Mouse (Mus musculus): Measurements from ENCODE around the gene Ccdc24. TPM values are rescaled to one million over a fixed set of nuclear protein-coding genes. Genes with fewer than 3 reads are reported as not detected.
A peak's percentile ranks its signal among the peaks of the same experiment; 100 is the strongest.

Ccdc24 gene
- total and polyA plus RNA-seq, 2 experiments: 0.51 TPM; not detected in 1

GRCm38 (mm10) chr4:117898111-117898510, 25.8 kb upstream of the Ccdc24 start:
- Histone ChIP-seq H3K36me3 (ENCODE audit: control insufficient read depth, insufficient read depth, low read length) (peaks cover 19% of the 10 kb centered on the region), H3K79me2 (ENCODE audit: control insufficient read depth, insufficient read depth, low read length) (no peaks in the 10 kb centered on the region), H3K4me1 (ENCODE audit: control insufficient read depth, insufficient read depth, low read length) (no peaks in the 10 kb centered on the region), H3K27me3 (ENCODE audit: control insufficient read depth, insufficient read depth, low read length) (no peaks in the 10 kb centered on the region), H3K9ac (ENCODE audit: low read depth, low read length) (no peak overlapping the region), H3K4me3 (ENCODE audit: insufficient read depth, low read depth, low read length) (no peak overlapping the region), H3K27ac (replicated peaks; ENCODE audit: insufficient read depth, low read depth, low read length) (no peak overlapping the region)
- no peak for TF ChIP-seq POLR2A (IDR thresholded peaks at IDR 0.05; ENCODE audit: extremely low read depth, insufficient read depth, low read length)
- TF ChIP-seq CTCF (IDR thresholded peaks at IDR 0.05; ENCODE audit: low read depth, low read length): no peak
- 62% methylated on average over 3 of the region's 3 CpGs for WGBS
- DNase-seq (ENCODE audit: extremely low read depth, low read depth, low spot score): no peak

- no peak for DNase-seq (ENCODE audit: extremely low read depth, low read depth, low spot score)
- Histone ChIP-seq H3K4me1 (ENCODE audit: control insufficient read depth, insufficient read depth, low read length) (peaks cover 4% of the 10 kb centered on the region; the same call in 1 of the 2 replicates), H3K4me3 (ENCODE audit: insufficient read depth, low read depth, low read length) (no peak overlapping the region), H3K36me3 (ENCODE audit: control insufficient read depth, insufficient read depth, low read length) (peaks cover 11% of the 10 kb centered on the region; the same call in 1 of the 2 replicates), H3K9ac (ENCODE audit: low read depth, low read length) (no peak overlapping the region), H3K27ac (replicated peaks; ENCODE audit: insufficient read depth, low read depth, low read length) (no peak overlapping the region), H3K79me2 (ENCODE audit: control insufficient read depth, insufficient read depth, low read length) (no peaks in the 10 kb centered on the region), H3K27me3 (ENCODE audit: control insufficient read depth, insufficient read depth, low read length) (no peaks in the 10 kb centered on the region)
- no peak for TF ChIP-seq CTCF (IDR thresholded peaks at IDR 0.05; ENCODE audit: low read depth, low read length)
- TF ChIP-seq POLR2A (IDR thresholded peaks at IDR 0.05; ENCODE audit: extremely low read depth, insufficient read depth, low read length): no peak
- 94% methylated on average over 6 of the region's 6 CpGs for WGBS
Observed at GRCm38 (mm10) chr4:117896031-117896430, 23.7 kb upstream of the Ccdc24 start.

- Histone ChIP-seq H3K36me3 (ENCODE audit: control insufficient read depth, insufficient read depth, low read length) (peaks cover 9% of the 10 kb centered on the region; the same call in 1 of the 2 replicates), H3K4me1 (ENCODE audit: control insufficient read depth, insufficient read depth, low read length) (peaks cover 4% of the 10 kb centered on the region; the same call in 1 of the 2 replicates), H3K79me2 (ENCODE audit: control insufficient read depth, insufficient read depth, low read length) (no peaks in the 10 kb centered on the region), H3K4me3 (ENCODE audit: insufficient read depth, low read depth, low read length) (no peak overlapping the region), H3K27ac (replicated peaks; ENCODE audit: insufficient read depth, low read depth, low read length) (no peak overlapping the region), H3K27me3 (ENCODE audit: control insufficient read depth, insufficient read depth, low read length) (no peaks in the 10 kb centered on the region), H3K9ac (ENCODE audit: low read depth, low read length) (no peak overlapping the region)
- no peak for DNase-seq (ENCODE audit: extremely low read depth, low read depth, low spot score)
- WGBS: 86% methylated on average over 7 of the region's 7 CpGs
- TF ChIP-seq CTCF (IDR thresholded peaks at IDR 0.05; ENCODE audit: low read depth, low read length) (no peak), POLR2A (IDR thresholded peaks at IDR 0.05; ENCODE audit: extremely low read depth, insufficient read depth, low read length) (no peak)
Observed at GRCm38 (mm10) chr4:117895339-117895738, 23.0 kb upstream of the Ccdc24 start.

DNA sequence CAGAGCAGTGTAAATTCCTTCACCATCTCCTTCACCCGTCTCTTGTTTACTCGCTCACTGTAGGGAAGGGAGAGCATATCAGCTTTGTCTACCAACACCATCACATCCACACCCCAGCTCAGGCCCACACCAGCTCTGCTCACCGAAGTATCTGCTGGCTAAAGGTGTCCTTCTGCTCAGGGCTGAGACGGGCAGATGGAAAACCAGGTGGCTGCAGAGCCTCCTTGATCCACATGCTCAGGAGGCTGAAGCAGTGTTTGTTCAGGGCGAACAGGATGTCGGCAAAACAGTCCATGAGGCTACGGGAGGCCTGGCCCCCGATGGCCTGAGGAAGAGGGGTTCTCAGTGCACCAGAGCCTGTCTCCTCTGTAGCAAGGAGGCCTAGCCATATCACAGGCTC, 22.2 kb upstream of the Ccdc24 start:
- no peak for DNase-seq (ENCODE audit: extremely low read depth, low read depth, low spot score)
- Histone ChIP-seq H3K36me3 (ENCODE audit: control insufficient read depth, insufficient read depth, low read length) (peaks cover 2% of the 10 kb centered on the region; the same call in 1 of the 2 replicates), H3K9ac (ENCODE audit: low read depth, low read length) (no peak overlapping the region), H3K4me1 (ENCODE audit: control insufficient read depth, insufficient read depth, low read length) (peaks cover 4% of the 10 kb centered on the region; the same call in 1 of the 2 replicates), H3K4me3 (ENCODE audit: insufficient read depth, low read depth, low read length) (no peak overlapping the region), H3K79me2 (ENCODE audit: control insufficient read depth, insufficient read depth, low read length) (no peaks in the 10 kb centered on the region), H3K27me3 (ENCODE audit: control insufficient read depth, insufficient read depth, low read length) (no peaks in the 10 kb centered on the region), H3K27ac (replicated peaks; ENCODE audit: insufficient read depth, low read depth, low read length) (no peak overlapping the region)
- TF ChIP-seq POLR2A (IDR thresholded peaks at IDR 0.05; ENCODE audit: extremely low read depth, insufficient read depth, low read length): no peak
- no peak for TF ChIP-seq CTCF (IDR thresholded peaks at IDR 0.05; ENCODE audit: low read depth, low read length)
- WGBS: 88% methylated on average over 8 of the region's 8 CpGs

- no peak overlapping the region for H3K27ac ChIP-seq (replicated peaks; ENCODE audit: insufficient read depth, low read depth, low read length)
- no peak for TF ChIP-seq CTCF (IDR thresholded peaks at IDR 0.05; ENCODE audit: low read depth, low read length)
- TF ChIP-seq POLR2A (IDR thresholded peaks at IDR 0.05; ENCODE audit: extremely low read depth, insufficient read depth, low read length): no peak
- no peaks in the 10 kb centered on the region for H3K36me3 ChIP-seq (ENCODE audit: control insufficient read depth, insufficient read depth, low read length)
- WGBS: 24% methylated on average over 9 of the region's 9 CpGs
- H3K79me2 ChIP-seq (ENCODE audit: control insufficient read depth, insufficient read depth, low read length): no peaks in the 10 kb centered on the region
- no peak overlapping the region for H3K4me3 ChIP-seq (ENCODE audit: insufficient read depth, low read depth, low read length)
- DNase-seq (ENCODE audit: extremely low read depth, low read depth, low spot score): peak; percentile 24
- H3K9ac ChIP-seq (ENCODE audit: low read depth, low read length): no peak overlapping the region
- H3K27me3 ChIP-seq (ENCODE audit: control insufficient read depth, insufficient read depth, low read length): no peaks in the 10 kb centered on the region
- peaks cover 4% of the 10 kb centered on the region; the same call in 1 of the 2 replicates for H3K4me1 ChIP-seq (ENCODE audit: control insufficient read depth, insufficient read depth, low read length)
Observed at GRCm38 (mm10) chr4:117893376-117893775, 21.0 kb upstream of the Ccdc24 start.

DNA sequence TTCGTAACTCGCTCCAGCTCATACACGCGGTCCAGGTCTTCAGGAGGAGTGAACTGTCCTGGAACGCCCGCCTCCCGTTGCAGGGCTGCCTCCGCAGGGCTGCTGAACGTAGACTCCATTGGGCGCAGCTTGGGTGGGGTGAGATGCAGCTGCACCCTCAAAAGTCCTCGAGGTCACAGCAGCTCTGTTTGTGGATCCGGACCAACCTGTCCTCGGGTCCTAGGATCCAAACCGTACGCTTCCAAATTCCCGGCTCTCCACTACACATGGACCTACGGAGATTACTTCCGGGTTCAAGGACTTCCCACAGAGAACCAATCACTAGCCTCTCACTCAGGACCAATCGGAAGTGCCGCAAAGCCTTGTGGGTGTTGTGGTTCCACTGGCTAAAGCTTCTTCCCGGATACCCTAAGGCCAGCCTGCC, 19.4 kb upstream of the Ccdc24 start, which contains the start of gene Dph2:
TSS of gene Dph2 (minus strand) at position 295 of the 424 bp plus-strand sequence.
- TF ChIP-seq POLR2A (IDR thresholded peaks at IDR 0.05; ENCODE audit: extremely low read depth, insufficient read depth, low read length): no peak
- no peak for TF ChIP-seq CTCF (IDR thresholded peaks at IDR 0.05; ENCODE audit: low read depth, low read length)

More for the DNA sequence above, 19.4 kb upstream of the Ccdc24 start, which contains the start of gene Dph2:
- DNase-seq (ENCODE audit: extremely low read depth, low read depth, low spot score): peak; percentile 96
- peak within 1 kb of the TSS; percentile 85 for H3K4me3 ChIP-seq (ENCODE audit: insufficient read depth, low read depth, low read length)
- H3K9ac ChIP-seq (ENCODE audit: low read depth, low read length): peak within 1 kb of the TSS; percentile 63
- WGBS: under 1% methylated on average over 21 of the region's 21 CpGs
- no peaks in the 10 kb centered on the region for H3K27me3 ChIP-seq (ENCODE audit: control insufficient read depth, insufficient read depth, low read length)
- H3K27ac ChIP-seq (replicated peaks; ENCODE audit: insufficient read depth, low read depth, low read length): no peak within 1 kb of the TSS
- peaks cover 7% of the 10 kb centered on the region; the same call in 1 of the 2 replicates for H3K4me1 ChIP-seq (ENCODE audit: control insufficient read depth, insufficient read depth, low read length)
- peaks cover 4% of the 10 kb centered on the region; the same call in 1 of the 2 replicates for H3K79me2 ChIP-seq (ENCODE audit: control insufficient read depth, insufficient read depth, low read length)
- H3K36me3 ChIP-seq (ENCODE audit: control insufficient read depth, insufficient read depth, low read length): no peaks in the 10 kb centered on the region
